Mouse (Mus musculus) ES-Bruce4 (cell line): ENCODE results near the gene Bach1.

ENCODE experiments used
- CTCF ChIP-seq: IDR thresholded peaks from one replicate; pipeline ENCODE4 v1.8.1; 2011; ENCODE audit warnings: low read depth, low read length
- POLR2A ChIP-seq: IDR thresholded peaks from one replicate; pipeline ENCODE4 v1.8.1; 2011; ENCODE audit warnings: low read length; ENCODE audit not compliant: insufficient read depth

DNA sequence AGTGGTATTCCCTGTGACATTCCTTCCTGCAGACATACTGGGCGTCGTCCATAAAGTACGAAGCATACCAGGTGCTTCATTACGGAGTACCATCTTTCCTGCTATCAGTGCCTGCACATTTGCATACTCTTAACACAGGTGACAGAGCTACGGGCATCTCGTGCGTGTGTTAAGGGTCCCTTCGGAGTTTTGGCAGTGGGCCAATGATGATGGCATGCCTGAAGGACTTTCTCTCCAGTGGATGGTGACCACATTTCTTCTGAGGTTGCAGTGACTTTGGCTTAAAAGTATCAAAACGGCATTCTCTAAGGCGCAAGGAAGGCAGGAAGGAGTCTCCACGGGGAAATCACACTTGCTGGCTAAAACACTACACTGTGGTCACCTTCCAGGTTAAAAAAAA, 37.4 kb downstream of the Bach1 start:
- TF ChIP-seq CTCF (no peak), POLR2A (no peak)
